Mouse (Mus musculus): ENCODE data around the gene Zfp1. TPM values are rescaled to one million over a fixed set of nuclear protein-coding genes. Genes with fewer than 3 reads are reported as not detected.
"Not testable (repeated sequence)": the region's sequence is repeated elsewhere in the genome, so short reads cannot be mapped to it uniquely, and the experiment has no call there.

The Zfp1 gene
- polyA plus RNA-seq, 1 experiment from 2014 or later: 16.3 TPM

GRCm38 (mm10) chr8:111644286-111645051 is 1.3 kb downstream of the Zfp1 start:
- not testable (repeated sequence) for H3K36me3 ChIP-seq (ENCODE audit: control insufficient read depth, insufficient read depth, low read length); H3K9me3 ChIP-seq (ENCODE audit: control insufficient read depth, low read length); H3K27me3 ChIP-seq (replicated peaks; ENCODE audit: control insufficient read depth, insufficient read depth, low read length); DNase-seq (ENCODE audit: low spot score); H3K9ac ChIP-seq (ENCODE audit: low read depth, low read length); ATAC-seq (ENCODE audit: low read depth)
- 65% methylated on average over 12 of the region's 12 CpGs for WGBS
- H3K4me2 ChIP-seq (ENCODE audit: low read depth, low read length): peak overlapping the region; percentile 59
- H3K4me3 ChIP-seq (ENCODE audit: low read depth, low read length): peak overlapping the region; percentile 81
- peaks cover 10% of the 10 kb centered on the region; the same call in 1 of the 2 replicates for H3K4me1 ChIP-seq (ENCODE audit: control insufficient read depth, insufficient read depth, low read length)
- peak overlapping the region; percentile 95 for H3K27ac ChIP-seq (replicated peaks; ENCODE audit: low read depth, low read length)

DNA sequence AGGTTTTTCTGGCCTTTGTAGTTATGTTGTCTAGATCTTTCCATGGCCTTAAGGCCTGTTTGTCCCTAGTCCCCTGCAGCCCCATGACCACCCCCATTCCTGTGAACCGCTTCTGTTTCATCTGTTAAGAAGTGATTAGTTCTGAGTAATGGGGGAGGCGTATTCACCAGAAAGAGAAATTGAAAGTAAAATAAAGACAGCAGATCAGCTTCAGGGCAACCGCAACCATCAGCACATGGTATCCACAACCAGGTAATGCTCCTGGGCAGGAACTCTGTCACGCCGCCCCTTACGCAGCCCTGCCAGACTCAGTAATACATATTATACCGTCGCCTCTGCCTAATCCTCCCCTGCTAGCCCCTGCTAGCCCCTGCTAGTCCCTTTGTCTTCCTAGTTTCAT is 2.5 kb downstream of the Zfp1 start:
- no peak overlapping the region for H3K9ac ChIP-seq (ENCODE audit: low read depth, low read length)
- no peak overlapping the region for H3K4me2 ChIP-seq (ENCODE audit: low read depth, low read length)
- no peaks in the 10 kb centered on the region for H3K9me3 ChIP-seq (ENCODE audit: control insufficient read depth, low read length)
- no peak overlapping the region for H3K4me3 ChIP-seq (ENCODE audit: low read depth, low read length)
- no peak for DNase-seq (ENCODE audit: low spot score)
- ATAC-seq (ENCODE audit: low read depth): no peak
- WGBS: 97% methylated on average over 8 of the region's 8 CpGs
- H3K27me3 ChIP-seq (replicated peaks; ENCODE audit: control insufficient read depth, insufficient read depth, low read length): no peaks in the 10 kb centered on the region
- H3K27ac ChIP-seq (replicated peaks; ENCODE audit: low read depth, low read length): no peak overlapping the region
- H3K4me1 ChIP-seq (ENCODE audit: control insufficient read depth, insufficient read depth, low read length): peaks cover 10% of the 10 kb centered on the region; the same call in 1 of the 2 replicates
- no peaks in the 10 kb centered on the region for H3K36me3 ChIP-seq (ENCODE audit: control insufficient read depth, insufficient read depth, low read length)

DNA sequence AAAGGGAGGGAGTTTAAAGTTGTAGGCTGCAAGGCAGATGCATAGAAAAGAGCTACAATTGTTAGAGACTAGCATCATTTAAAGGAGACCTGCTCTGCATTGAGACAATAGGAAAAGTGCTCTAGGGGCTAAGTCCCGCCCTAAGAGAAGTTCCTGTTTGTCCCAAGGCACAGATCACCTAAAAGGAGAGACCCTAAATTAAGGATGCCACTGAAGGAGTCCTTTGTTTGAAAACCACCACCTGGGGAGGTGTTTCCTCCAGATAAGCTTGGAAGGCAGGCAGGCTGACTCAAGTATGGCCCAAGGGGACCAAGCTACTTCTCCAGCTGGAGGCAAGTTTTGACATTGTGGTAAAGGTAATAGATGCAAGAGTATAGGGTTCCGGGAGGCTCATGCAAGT is 5.6 kb downstream of the Zfp1 start:
- no peak overlapping the region for H3K4me3 ChIP-seq (ENCODE audit: low read depth, low read length)
- H3K36me3 ChIP-seq (ENCODE audit: control insufficient read depth, insufficient read depth, low read length): no peaks in the 10 kb centered on the region
- ATAC-seq (ENCODE audit: low read depth) (no peak), DNase-seq (ENCODE audit: low spot score) (no peak)
- H3K9me3 ChIP-seq (ENCODE audit: control insufficient read depth, low read length): no peaks in the 10 kb centered on the region
- H3K4me1 ChIP-seq (ENCODE audit: control insufficient read depth, insufficient read depth, low read length): peaks cover 8% of the 10 kb centered on the region; the same call in 1 of the 2 replicates
- H3K4me2 ChIP-seq (ENCODE audit: low read depth, low read length): no peak overlapping the region
- 44% methylated on average over 2 of the region's 2 CpGs for WGBS
- no peak overlapping the region for H3K9ac ChIP-seq (ENCODE audit: low read depth, low read length)
- H3K27me3 ChIP-seq (replicated peaks; ENCODE audit: control insufficient read depth, insufficient read depth, low read length): no peaks in the 10 kb centered on the region
- H3K27ac ChIP-seq (replicated peaks; ENCODE audit: low read depth, low read length): no peak overlapping the region

DNA sequence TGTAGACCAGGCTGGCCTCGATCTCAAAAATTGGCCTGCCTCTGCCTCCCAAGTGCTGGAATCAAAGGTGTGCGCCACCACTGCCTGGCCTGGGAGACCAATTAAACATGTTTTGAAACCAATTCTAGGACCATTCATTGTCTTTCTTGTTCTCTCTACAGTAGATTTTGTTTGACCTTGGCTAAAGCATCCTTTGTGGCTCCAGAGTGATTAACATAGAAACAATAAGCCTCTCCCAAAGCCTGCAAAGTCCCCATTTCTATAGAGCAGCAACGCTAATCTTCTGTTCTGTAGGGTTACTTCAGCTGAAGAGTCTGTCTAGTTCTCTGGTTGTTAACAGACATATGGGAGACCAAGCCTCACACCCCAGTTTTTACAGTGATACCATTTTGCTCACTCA is 7.5 kb downstream of the Zfp1 start:
- Histone ChIP-seq H3K27ac (replicated peaks; ENCODE audit: low read depth, low read length) (no peak overlapping the region), H3K4me3 (ENCODE audit: low read depth, low read length) (no peak overlapping the region), H3K4me2 (ENCODE audit: low read depth, low read length) (no peak overlapping the region), H3K4me1 (ENCODE audit: control insufficient read depth, insufficient read depth, low read length) (peaks cover 8% of the 10 kb centered on the region; the same call in 1 of the 2 replicates), H3K36me3 (ENCODE audit: control insufficient read depth, insufficient read depth, low read length) (no peaks in the 10 kb centered on the region), H3K9ac (ENCODE audit: low read depth, low read length) (no peak overlapping the region), H3K9me3 (ENCODE audit: control insufficient read depth, low read length) (no peaks in the 10 kb centered on the region), H3K27me3 (replicated peaks; ENCODE audit: control insufficient read depth, insufficient read depth, low read length) (no peaks in the 10 kb centered on the region)
- no peak for ATAC-seq (ENCODE audit: low read depth)
- 89% methylated on average over 3 of the region's 3 CpGs for WGBS
- no peak for DNase-seq (ENCODE audit: low spot score)

DNA sequence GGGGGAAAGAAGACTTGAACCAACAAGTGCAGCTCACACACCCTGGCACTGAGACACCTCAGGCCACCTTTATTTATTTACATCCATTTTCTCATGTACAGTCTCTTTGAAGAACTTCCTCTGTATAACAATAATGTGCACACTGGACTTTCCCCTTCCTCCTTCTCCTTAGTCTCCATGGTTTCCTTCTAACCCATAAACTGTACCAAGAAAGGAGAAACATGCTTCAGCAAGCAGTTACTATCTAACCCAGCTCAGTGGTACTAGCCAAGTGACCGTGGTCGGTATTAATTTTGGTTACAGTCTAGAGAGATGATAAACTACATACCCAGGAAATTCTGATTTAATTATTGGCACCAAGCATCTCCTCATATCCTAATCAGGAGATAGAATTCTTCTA is 10.3 kb downstream of the Zfp1 start:
- Histone ChIP-seq H3K36me3 (ENCODE audit: control insufficient read depth, insufficient read depth, low read length) (no peaks in the 10 kb centered on the region), H3K9ac (ENCODE audit: low read depth, low read length) (no peak overlapping the region), H3K4me3 (ENCODE audit: low read depth, low read length) (no peak overlapping the region), H3K9me3 (ENCODE audit: control insufficient read depth, low read length) (no peaks in the 10 kb centered on the region), H3K27me3 (replicated peaks; ENCODE audit: control insufficient read depth, insufficient read depth, low read length) (no peaks in the 10 kb centered on the region), H3K27ac (replicated peaks; ENCODE audit: low read depth, low read length) (no peak overlapping the region), H3K4me2 (ENCODE audit: low read depth, low read length) (no peak overlapping the region), H3K4me1 (ENCODE audit: control insufficient read depth, insufficient read depth, low read length) (peaks cover 2% of the 10 kb centered on the region; the same call in 1 of the 2 replicates)
- WGBS: 96% methylated on average over 2 of the region's 2 CpGs
- DNase-seq (ENCODE audit: low spot score): no peak
- no peak for ATAC-seq (ENCODE audit: low read depth)

- WGBS: 53% methylated on average over 1 of the region's 1 CpGs
- Histone ChIP-seq H3K9me3 (ENCODE audit: control insufficient read depth, low read length) (no peaks in the 10 kb centered on the region), H3K4me2 (ENCODE audit: low read depth, low read length) (no peak overlapping the region), H3K27ac (replicated peaks; ENCODE audit: low read depth, low read length) (no peak overlapping the region), H3K27me3 (replicated peaks; ENCODE audit: control insufficient read depth, insufficient read depth, low read length) (no peaks in the 10 kb centered on the region), H3K4me1 (ENCODE audit: control insufficient read depth, insufficient read depth, low read length) (no peaks in the 10 kb centered on the region), H3K9ac (ENCODE audit: low read depth, low read length) (no peak overlapping the region), H3K36me3 (ENCODE audit: control insufficient read depth, insufficient read depth, low read length) (peaks cover 18% of the 10 kb centered on the region), H3K4me3 (ENCODE audit: low read depth, low read length) (no peak overlapping the region)
- no peak for ATAC-seq (ENCODE audit: low read depth)
- DNase-seq (ENCODE audit: low spot score): no peak
These were observed 14.2 kb downstream of the Zfp1 start for GRCm38 (mm10) chr8:111657312-111657854.

GRCm38 (mm10) chr8:111658819-111659423 is 15.7 kb downstream of the Zfp1 start:
- Histone ChIP-seq H3K4me3 (ENCODE audit: low read depth, low read length) (no peak overlapping the region), H3K4me2 (ENCODE audit: low read depth, low read length) (no peak overlapping the region), H3K36me3 (ENCODE audit: control insufficient read depth, insufficient read depth, low read length) (peaks cover 18% of the 10 kb centered on the region), H3K9me3 (ENCODE audit: control insufficient read depth, low read length) (no peaks in the 10 kb centered on the region), H3K4me1 (ENCODE audit: control insufficient read depth, insufficient read depth, low read length) (no peaks in the 10 kb centered on the region), H3K9ac (ENCODE audit: low read depth, low read length) (no peak overlapping the region), H3K27ac (replicated peaks; ENCODE audit: low read depth, low read length) (no peak overlapping the region; the same call in 1 of the 2 replicates), H3K27me3 (replicated peaks; ENCODE audit: control insufficient read depth, insufficient read depth, low read length) (no peaks in the 10 kb centered on the region)
- DNase-seq (ENCODE audit: low spot score) (no peak), ATAC-seq (ENCODE audit: low read depth) (no peak)
- WGBS: 84% methylated on average over 6 of the region's 6 CpGs

DNA sequence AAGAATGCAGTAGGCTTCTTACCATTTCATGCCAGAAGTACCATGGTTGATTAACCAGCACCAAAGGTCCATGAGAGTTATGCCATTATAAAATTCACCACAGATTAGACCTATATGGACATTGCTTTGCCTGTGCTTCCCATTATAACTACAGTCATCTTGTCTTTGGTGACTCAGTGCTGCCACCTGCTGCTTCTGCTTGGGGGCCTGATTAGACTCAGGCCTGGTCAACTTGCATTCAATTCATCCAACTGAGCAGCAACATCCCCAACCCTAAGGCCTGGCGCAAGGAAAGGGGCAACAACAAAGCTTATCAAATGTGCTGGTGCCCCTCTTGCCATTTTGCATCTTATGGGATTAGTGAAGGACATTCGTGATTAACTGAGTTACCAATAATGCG is 19.3 kb downstream of the Zfp1 start:
- H3K4me1 ChIP-seq (ENCODE audit: control insufficient read depth, insufficient read depth, low read length): no peaks in the 10 kb centered on the region
- DNase-seq (ENCODE audit: low spot score) (peak; percentile 32), ATAC-seq (ENCODE audit: low read depth) (0 out of 2 replicates have a peak, but pooled peaks have one; percentile 53)
- no peaks in the 10 kb centered on the region for H3K9me3 ChIP-seq (ENCODE audit: control insufficient read depth, low read length)
- no peak overlapping the region for H3K27ac ChIP-seq (replicated peaks; ENCODE audit: low read depth, low read length)
- no peak overlapping the region for H3K4me2 ChIP-seq (ENCODE audit: low read depth, low read length)
- H3K9ac ChIP-seq (ENCODE audit: low read depth, low read length): no peak overlapping the region
- WGBS: 87% methylated on average over 3 of the region's 3 CpGs
- no peaks in the 10 kb centered on the region for H3K27me3 ChIP-seq (replicated peaks; ENCODE audit: control insufficient read depth, insufficient read depth, low read length)
- no peak overlapping the region for H3K4me3 ChIP-seq (ENCODE audit: low read depth, low read length)
- H3K36me3 ChIP-seq (ENCODE audit: control insufficient read depth, insufficient read depth, low read length): peaks cover 29% of the 10 kb centered on the region

Data from embryonic facial prominence, embryonic 14.5 days (tissue).